Mouse (Mus musculus) liver, adult 2 months (tissue): ENCODE results near the gene Guca1b.

ENCODE experiments used
- CTCF ChIP-seq: fragments of 200-500 bp; IDR thresholded peaks from 2 replicates; pipeline ENCODE4 v1.5.1; 2011; ENCODE audit warnings: low read depth, low read length, control low read depth
- POLR2A ChIP-seq: fragments of 200-500 bp; IDR thresholded peaks from 2 replicates; pipeline ENCODE4 v1.6.1; 2011; ENCODE audit warnings: low read length, control low read depth; ENCODE audit not compliant: insufficient read depth; ENCODE audit errors: extremely low read depth

DNA sequence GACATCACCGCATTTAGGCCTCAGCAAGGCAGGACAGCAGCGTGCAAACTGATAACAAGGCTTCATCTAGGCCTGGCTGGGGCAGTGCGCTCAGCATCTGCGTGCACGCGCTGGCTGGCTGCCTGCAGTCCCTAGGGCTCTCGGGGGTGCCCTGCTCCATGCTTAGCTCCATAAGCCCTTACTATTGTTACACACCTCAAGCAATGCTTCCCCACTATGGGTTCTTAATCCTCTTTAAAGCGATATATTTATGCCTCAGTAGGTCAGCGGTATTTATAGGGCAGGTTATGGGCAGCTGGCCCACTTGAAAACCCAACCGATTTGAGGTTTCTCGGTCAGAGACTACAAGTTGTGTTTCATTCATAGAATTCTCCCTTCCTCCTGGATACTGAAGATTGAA is 3.3 kb upstream of the Guca1b start:
- TF ChIP-seq CTCF (no peak), POLR2A (no peak)
